Mouse (Mus musculus) ES-E14 (cell line): ENCODE measurements at regions not wholly inside any gene's neighbourhood (a gene's known extent, or its start where the extent isn't known, plus 50 kb on each side); places are given as distances from the start of the nearest gene placed in this dataset.

Source experiments
- CHD2 ChIP-seq: IDR thresholded peaks from 2 replicates; pipeline ENCODE4 v1.6.1; 2014; ENCODE audit warnings: mild to moderate bottlenecking, low read depth, low read length, inconsistent platforms
- HCFC1 ChIP-seq: IDR thresholded peaks from 2 replicates; pipeline ENCODE4 v1.6.1; 2012; ENCODE audit warnings: low read length, inconsistent platforms, borderline replicate concordance; ENCODE audit not compliant: insufficient read depth
- ZC3H11A ChIP-seq: IDR thresholded peaks from 2 replicates; pipeline ENCODE4 v1.6.1; 2012; ENCODE audit warnings: low read depth, mild to moderate bottlenecking, inconsistent platforms, low read length, borderline replicate concordance
- ZNF384 ChIP-seq: IDR thresholded peaks from 2 replicates; pipeline ENCODE4 v1.6.1; 2012; ENCODE audit warnings: low read depth, low read length, inconsistent platforms

DNA sequence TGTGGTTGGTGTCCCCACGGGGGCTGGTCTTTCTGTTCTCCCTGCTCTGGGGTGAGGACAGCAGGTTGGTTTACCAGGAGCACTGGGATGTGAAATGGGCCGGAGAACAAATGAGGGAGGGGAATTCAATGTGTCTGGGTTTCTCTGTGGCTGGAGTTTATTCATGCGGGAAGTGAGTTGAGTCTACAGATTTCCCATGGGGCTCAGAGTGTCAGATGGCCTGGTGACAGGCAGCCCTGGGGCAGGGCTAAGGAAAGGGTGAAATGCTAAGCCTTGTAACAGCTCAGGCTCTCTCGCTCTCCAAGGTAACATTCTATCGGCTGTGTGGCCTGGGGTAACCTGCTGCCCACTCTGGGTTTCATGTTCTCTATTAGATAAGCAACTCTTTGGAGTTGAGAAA lies 167.5 kb downstream of the Gm26897 start:
- TF ChIP-seq CHD2 (no peak), HCFC1 (no peak), ZC3H11A (no peak), ZNF384 (no peak)
